Mouse (Mus musculus) hindbrain, embryonic 13.5 days (tissue): ENCODE measurements around the gene Psmd1. TPM values are rescaled to one million over a fixed set of nuclear protein-coding genes. Genes with fewer than 3 reads are reported as not detected.
A peak's percentile ranks its signal among the peaks of the same experiment; 100 is the strongest.

ENCODE experiments used
- ATAC-seq: fragments of 200-750 bp; cut with Nextera tagmentation; 2 replicates; pipeline ENCODE4 v1.8.0; 2017; ENCODE audit warnings: moderate TSS enrichment; ENCODE audit not compliant: low FRiP score
- H3K27ac ChIP-seq: fragments of 300-500 bp; sonication (generic); 2 replicates; pipeline ENCODE4 v1.5.1; 2015; ENCODE audit warnings: inconsistent platforms, mild to moderate bottlenecking, moderate library complexity
- H3K27me3 ChIP-seq: fragments of 300-500 bp; sonication (generic); 2 replicates; pipeline ENCODE4 v1.6.1; 2015; ENCODE audit warnings: mild to moderate bottlenecking, inconsistent platforms
- H3K36me3 ChIP-seq: fragments of 300-500 bp; sonication (generic); 2 replicates; pipeline ENCODE4 v1.6.1; 2015; ENCODE audit warnings: mild to moderate bottlenecking, inconsistent platforms
- H3K4me1 ChIP-seq: fragments of 300-500 bp; sonication (generic); replicated peaks from 2 replicates; pipeline ENCODE4 v1.6.1; 2015; ENCODE audit warnings: inconsistent platforms
- H3K4me2 ChIP-seq: fragments of 300-500 bp; sonication (generic); 2 replicates; pipeline ENCODE4 v1.6.1; 2015; ENCODE audit warnings: inconsistent platforms, mild to moderate bottlenecking, moderate library complexity
- H3K4me3 ChIP-seq: fragments of 300-500 bp; sonication (generic); 2 replicates; pipeline ENCODE4 v1.5.1; 2015; ENCODE audit warnings: mild to moderate bottlenecking, inconsistent platforms
- H3K9ac ChIP-seq: fragments of 300-500 bp; sonication (generic); 2 replicates; pipeline ENCODE4 v1.6.1; 2015; ENCODE audit warnings: mild to moderate bottlenecking, inconsistent platforms
- H3K9me3 ChIP-seq: fragments of 300-500 bp; sonication (generic); 2 replicates; pipeline ENCODE4 v1.6.1; 2016; ENCODE audit warnings: inconsistent platforms
- WGBS: fragments of 180-500 bp; shearing (Covaris S2); methylation state at CpG from one replicate; pipeline ENCODE4 v1.1.7; 2015; 5-methylcytosine and 5-hydroxymethylcytosine counted together
- polyA plus RNA-seq: library from polyadenylated mRNA; unstranded; fragments of >200 nt; fragmentation: Nextera tagmentation; extraction: Ambion mirVana; gene quantifications from 2 replicates; pipeline ENCODE4 v1.2.1, GENCODE M21; 2015

Psmd1 gene
- polyA plus RNA-seq, 1 experiment from 2014 or later: 184 TPM

GRCm38 (mm10) chr1:86045848-86046805 lies 18.1 kb upstream of the Psmd1 start, which contains the start of gene 2810459M11Rik:
TSS of gene 2810459M11Rik (plus strand) at chr1:86045863.
- Histone ChIP-seq H3K4me3 (peak within 1 kb of the TSS; percentile 66), H3K9ac (peak within 1 kb of the TSS; percentile 80), H3K4me1 (peaks cover 17% of the 10 kb centered on the region), H3K27ac (peak within 1 kb of the TSS; percentile 40; the same call in 1 of the 2 replicates), H3K27me3 (peaks cover 62% of the 10 kb centered on the region), H3K4me2 (peak within 1 kb of the TSS; percentile 95), H3K36me3 (no peaks in the 10 kb centered on the region), H3K9me3 (peaks cover 6% of the 10 kb centered on the region; the same call in 1 of the 2 replicates)
- peak; percentile 82 for ATAC-seq
- 1% methylated on average over 109 of the region's 110 CpGs for WGBS

GRCm38 (mm10) chr1:86046833-86047563 lies 17.2 kb upstream of the Psmd1 start:
- peak; percentile 11; the same call in 1 of the 2 replicates for ATAC-seq
- WGBS: 10% methylated on average over 24 of the region's 24 CpGs
- Histone ChIP-seq H3K4me2 (peak overlapping the region; percentile 95), H3K27me3 (peaks cover 62% of the 10 kb centered on the region), H3K36me3 (no peaks in the 10 kb centered on the region), H3K9me3 (peaks cover under 1% of the 10 kb centered on the region; the same call in 1 of the 2 replicates), H3K4me3 (peak overlapping the region; percentile 66), H3K27ac (no peak overlapping the region), H3K4me1 (peaks cover 17% of the 10 kb centered on the region), H3K9ac (peak overlapping the region; percentile 80)

GRCm38 (mm10) chr1:86048231-86048630 lies 16.0 kb upstream of the Psmd1 start:
- Histone ChIP-seq H3K36me3 (no peaks in the 10 kb centered on the region), H3K4me1 (peaks cover 17% of the 10 kb centered on the region), H3K27me3 (peaks cover 59% of the 10 kb centered on the region), H3K4me3 (no peak overlapping the region), H3K9ac (no peak overlapping the region), H3K4me2 (no peak overlapping the region), H3K27ac (no peak overlapping the region), H3K9me3 (no peaks in the 10 kb centered on the region)
- 82% methylated on average over 4 of the region's 4 CpGs for WGBS
- no peak for ATAC-seq

- H3K27me3 ChIP-seq: peaks cover 55% of the 10 kb centered on the region
- no peaks in the 10 kb centered on the region for H3K9me3 ChIP-seq
- no peak overlapping the region for H3K27ac ChIP-seq
- 85% methylated on average over 3 of the region's 3 CpGs for WGBS
- H3K36me3 ChIP-seq: no peaks in the 10 kb centered on the region
- H3K9ac ChIP-seq: no peak overlapping the region
- no peak overlapping the region for H3K4me2 ChIP-seq
- ATAC-seq: no peak
- H3K4me1 ChIP-seq: peaks cover 17% of the 10 kb centered on the region
- H3K4me3 ChIP-seq: no peak overlapping the region
Observed at GRCm38 (mm10) chr1:86048744-86049143, 15.4 kb upstream of the Psmd1 start.

GRCm38 (mm10) chr1:86053198-86053921 lies 10.8 kb upstream of the Psmd1 start:
- Histone ChIP-seq H3K4me1 (0 out of 2 replicates have a peak, but pooled peaks cover 5% of the 10 kb centered on the region), H3K27me3 (peaks cover 9% of the 10 kb centered on the region), H3K36me3 (no peaks in the 10 kb centered on the region), H3K9me3 (no peaks in the 10 kb centered on the region), H3K27ac (peak overlapping the region; percentile 45; the same call in 1 of the 2 replicates), H3K9ac (no peak overlapping the region), H3K4me2 (no peak overlapping the region), H3K4me3 (no peak overlapping the region)
- WGBS: 73% methylated on average over 12 of the region's 12 CpGs
- peak; percentile 79 for ATAC-seq

GRCm38 (mm10) chr1:86054943-86055342 lies 9.2 kb upstream of the Psmd1 start:
- no peaks in the 10 kb centered on the region for H3K9me3 ChIP-seq
- H3K4me2 ChIP-seq: no peak overlapping the region
- H3K27me3 ChIP-seq: no peaks in the 10 kb centered on the region
- no peak overlapping the region for H3K4me3 ChIP-seq
- H3K36me3 ChIP-seq: no peaks in the 10 kb centered on the region
- no peak overlapping the region for H3K9ac ChIP-seq
- ATAC-seq: no peak
- peaks cover 10% of the 10 kb centered on the region for H3K4me1 ChIP-seq
- WGBS: 48% methylated on average over 3 of the region's 3 CpGs
- no peak overlapping the region for H3K27ac ChIP-seq

GRCm38 (mm10) chr1:86056284-86056683 lies 7.9 kb upstream of the Psmd1 start:
- H3K4me3 ChIP-seq: no peak overlapping the region
- no peak overlapping the region for H3K4me2 ChIP-seq
- WGBS: 90% methylated on average over 4 of the region's 4 CpGs
- no peak overlapping the region for H3K27ac ChIP-seq
- H3K36me3 ChIP-seq: no peaks in the 10 kb centered on the region
- H3K4me1 ChIP-seq: peaks cover 10% of the 10 kb centered on the region
- no peak overlapping the region for H3K9ac ChIP-seq
- no peak for ATAC-seq
- H3K9me3 ChIP-seq: no peaks in the 10 kb centered on the region
- H3K27me3 ChIP-seq: no peaks in the 10 kb centered on the region

- Histone ChIP-seq H3K27me3 (no peaks in the 10 kb centered on the region), H3K4me1 (peaks cover 6% of the 10 kb centered on the region), H3K27ac (peak overlapping the region; percentile 61), H3K9me3 (no peaks in the 10 kb centered on the region), H3K4me3 (peak overlapping the region; percentile 39), H3K36me3 (no peaks in the 10 kb centered on the region), H3K4me2 (peak overlapping the region; percentile 57), H3K9ac (peak overlapping the region; percentile 63)
- WGBS: 8% methylated on average over 21 of the region's 21 CpGs
- peak; percentile 83 for ATAC-seq
Observed at GRCm38 (mm10) chr1:86058856-86059769, 5.1 kb upstream of the Psmd1 start.

GRCm38 (mm10) chr1:86062523-86062922 lies 1.7 kb upstream of the Psmd1 start:
- Histone ChIP-seq H3K4me3 (no peak overlapping the region), H3K4me1 (peaks cover 17% of the 10 kb centered on the region), H3K27me3 (no peaks in the 10 kb centered on the region), H3K27ac (no peak overlapping the region), H3K4me2 (no peak overlapping the region), H3K9ac (no peak overlapping the region), H3K9me3 (no peaks in the 10 kb centered on the region), H3K36me3 (0 out of 2 replicates have a peak, but pooled peaks cover 4% of the 10 kb centered on the region)
- ATAC-seq: no peak
- WGBS: 90% methylated on average over 6 of the region's 6 CpGs

GRCm38 (mm10) chr1:86076565-86076964 lies 12.4 kb downstream of the Psmd1 start:
- ATAC-seq: no peak
- H3K27ac ChIP-seq: no peak overlapping the region
- H3K36me3 ChIP-seq: peaks cover 78% of the 10 kb centered on the region
- H3K4me1 ChIP-seq: no peaks in the 10 kb centered on the region
- H3K4me3 ChIP-seq: no peak overlapping the region
- no peak overlapping the region for H3K9ac ChIP-seq
- WGBS: 96% methylated on average over 2 of the region's 2 CpGs
- no peaks in the 10 kb centered on the region for H3K27me3 ChIP-seq
- no peak overlapping the region for H3K4me2 ChIP-seq
- H3K9me3 ChIP-seq: no peaks in the 10 kb centered on the region

- H3K27ac ChIP-seq: no peak overlapping the region
- no peak overlapping the region for H3K9ac ChIP-seq
- no peak overlapping the region for H3K4me2 ChIP-seq
- no peak for ATAC-seq
- no peaks in the 10 kb centered on the region for H3K9me3 ChIP-seq
- H3K4me3 ChIP-seq: no peak overlapping the region
- peaks cover 68% of the 10 kb centered on the region for H3K36me3 ChIP-seq
- no peaks in the 10 kb centered on the region for H3K27me3 ChIP-seq
- 94% methylated on average over 7 of the region's 7 CpGs for WGBS
- H3K4me1 ChIP-seq: no peaks in the 10 kb centered on the region
Observed at GRCm38 (mm10) chr1:86094413-86094812, 30.2 kb downstream of the Psmd1 start.
